Mouse (Mus musculus): ENCODE results near the gene Arl15. TPM values are rescaled to one million over a fixed set of nuclear protein-coding genes. Genes with fewer than 3 reads are reported as not detected.

Arl15 gene
- polyA plus RNA-seq (2015; fragmentation: Nextera tagmentation; extraction: Ambion mirVana), result 5.2 and 6.5 TPM in 2 replicates

DNA sequence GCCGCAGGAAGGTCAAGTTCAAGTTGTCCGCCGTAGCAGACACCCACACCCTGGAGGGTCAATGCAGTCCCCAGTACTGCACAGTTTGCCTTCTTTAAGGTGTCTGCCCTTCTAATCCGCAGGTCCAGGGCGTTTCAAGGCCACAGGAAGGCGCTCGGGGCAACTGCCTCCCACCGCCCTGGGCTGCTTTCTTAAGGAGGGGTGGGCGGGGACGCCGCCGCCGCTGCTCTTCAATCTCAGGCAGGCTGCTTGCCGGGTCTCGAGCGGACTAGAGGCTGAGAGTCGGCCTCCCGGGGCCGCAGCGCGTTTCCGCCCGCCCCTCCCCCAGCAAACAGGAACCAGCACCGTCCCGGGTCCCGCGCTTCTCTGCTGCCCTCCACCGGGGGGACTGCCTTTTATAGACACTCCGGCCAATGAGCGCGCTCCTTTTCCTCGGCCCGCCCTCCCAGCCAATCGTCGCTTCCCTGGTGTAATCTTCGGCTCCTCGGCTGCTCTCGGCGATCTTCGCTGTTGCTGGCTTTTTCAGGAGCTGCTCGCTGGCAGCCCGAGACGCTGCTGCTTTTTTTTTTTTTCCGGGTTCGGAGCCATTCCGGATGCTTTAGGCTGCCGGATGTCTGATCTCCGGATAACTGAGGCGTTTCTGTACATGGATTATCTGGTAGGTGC is at the start of gene Arl15:
Gene Arl15, plus strand, starts transcription at position 467 of the 666 bp plus-strand sequence.

Other genes starting within 250 kb of the Arl15 start
- 10.9 and 14.2 TPM in 2 replicates for gene Snx18, start 175.9 kb upstream of the Arl15 start, polyA plus RNA-seq (2015; fragmentation: Nextera tagmentation; extraction: Ambion mirVana)
- not detected in 2 replicates for gene Hspb3, start 130.8 kb upstream of the Arl15 start, polyA plus RNA-seq (2015; fragmentation: Nextera tagmentation; extraction: Ambion mirVana)

All from spleen, postnatal 0 days (tissue).